Mouse (Mus musculus): ENCODE data around the gene Map3k10.

DNA sequence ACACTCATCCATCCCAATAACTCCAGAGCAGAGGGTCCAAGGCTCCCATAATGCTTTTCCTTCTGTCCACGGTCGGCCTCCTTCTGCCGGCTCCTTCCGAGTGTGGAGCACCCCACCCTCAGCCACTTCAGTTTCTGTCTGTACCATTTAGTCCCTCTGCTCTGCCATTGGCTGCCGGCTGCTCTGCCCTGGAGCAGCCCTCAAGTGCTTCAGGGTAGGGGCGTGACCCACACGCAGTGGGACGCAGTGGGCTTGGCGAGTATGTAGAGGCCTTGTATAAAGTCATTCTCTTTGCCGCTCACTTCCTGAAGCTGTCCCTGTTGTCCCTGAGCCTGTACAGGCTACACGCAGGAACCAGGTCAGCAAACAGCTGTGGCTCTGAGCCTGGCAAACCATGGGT, 24.7 kb downstream of the Map3k10 start:
- TF ChIP-seq CTCF (IDR thresholded peaks at IDR 0.05; ENCODE audit: insufficient read depth, low read length), result no peak
- TF ChIP-seq POLR2A (IDR thresholded peaks at IDR 0.05; ENCODE audit: borderline replicate concordance, extremely low read depth, low read depth, low read length), result no peak
